Mouse (Mus musculus) forebrain, embryonic 16.5 days (tissue): ENCODE data around the gene Gm17332. TPM values are rescaled to one million over a fixed set of nuclear protein-coding genes. Genes with fewer than 3 reads are reported as not detected.

Experiments used
- ATAC-seq: fragments of 200-750 bp; cut with Nextera tagmentation; 2 replicates; pipeline ENCODE4 v1.8.0; 2017; ENCODE audit warnings: mild to moderate bottlenecking, moderate library complexity
- H3K27ac ChIP-seq: fragments of 300-500 bp; sonication (generic); 2 replicates; pipeline ENCODE4 v1.5.1; 2014; ENCODE audit warnings: low read length, control low read depth
- H3K27me3 ChIP-seq: fragments of 300-500 bp; sonication (generic); replicated peaks from 2 replicates; pipeline ENCODE4 v1.6.1; 2014; ENCODE audit warnings: low read length; ENCODE audit not compliant: control insufficient read depth, insufficient read depth
- H3K36me3 ChIP-seq: fragments of 300-500 bp; sonication (generic); 2 replicates; pipeline ENCODE4 v1.6.1; 2014; ENCODE audit not compliant: control insufficient read depth, insufficient read depth
- H3K4me1 ChIP-seq: fragments of 300-500 bp; sonication (generic); replicated peaks from 2 replicates; pipeline ENCODE4 v1.6.1; 2014; ENCODE audit warnings: low read length; ENCODE audit not compliant: control insufficient read depth, insufficient read depth
- H3K4me2 ChIP-seq: fragments of 300-500 bp; sonication (generic); 2 replicates; pipeline ENCODE4 v1.6.1; 2014; ENCODE audit warnings: mild to moderate bottlenecking, low read length, control low read depth
- H3K4me3 ChIP-seq: fragments of 300-500 bp; sonication (generic); replicated peaks from 2 replicates; pipeline ENCODE4 v1.5.1; 2014; ENCODE audit warnings: mild to moderate bottlenecking, low read length, control low read depth
- H3K9ac ChIP-seq: fragments of 300-500 bp; sonication (generic); replicated peaks from 2 replicates; pipeline ENCODE4 v1.6.1; 2014; ENCODE audit warnings: low read depth, low read length, control low read depth
- H3K9me3 ChIP-seq: fragments of 300-500 bp; sonication (generic); 2 replicates; pipeline ENCODE4 v1.6.1; 2016; ENCODE audit warnings: low read length; ENCODE audit not compliant: control insufficient read depth
- WGBS: fragments of 180-500 bp; shearing (Covaris S2); extraction: QIAGEN DNeasy Blood & Tissue Kit; methylation state at CpG from one replicate; pipeline ENCODE4 v1.1.7; 2014; 5-methylcytosine and 5-hydroxymethylcytosine counted together
- polyA plus RNA-seq: library from polyadenylated mRNA; unstranded; fragments of >200 nt; fragmentation: Nextera tagmentation; extraction: Ambion mirVana; gene quantifications from 2 replicates; pipeline ENCODE4 v1.2.1, GENCODE M21; 2015

Gene Gm17332
- polyA plus RNA-seq, result not detected in 2 replicates

DNA sequence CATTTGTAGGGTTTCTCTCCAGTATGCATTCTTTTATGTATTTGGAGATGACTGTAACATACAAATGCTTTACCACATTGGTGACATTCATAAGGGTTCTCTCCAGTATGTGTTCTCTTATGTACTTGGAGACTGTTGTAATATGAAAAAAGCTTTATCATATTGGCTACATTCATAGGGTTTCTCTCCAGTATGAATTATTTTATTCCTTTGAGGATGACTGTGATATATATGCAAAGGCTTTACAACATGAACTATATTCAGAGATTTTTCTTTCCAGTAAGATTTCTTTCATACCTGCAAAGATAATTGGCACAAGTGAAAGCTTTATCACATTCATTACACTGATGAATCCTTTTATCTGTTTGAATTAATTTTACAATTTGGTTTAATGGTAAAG lies at the start of gene Gm17332:
Gene Gm17332, minus strand, starts transcription at position 101 of the 400 bp plus-strand sequence.
- Histone ChIP-seq H3K9me3 (no peaks in the 10 kb centered on the region), H3K4me2 (no peak within 1 kb of the TSS), H3K36me3 (no peaks in the 10 kb centered on the region), H3K9ac (no peak within 1 kb of the TSS), H3K27me3 (no peaks in the 10 kb centered on the region), H3K4me3 (no peak within 1 kb of the TSS), H3K27ac (no peak within 1 kb of the TSS), H3K4me1 (no peaks in the 10 kb centered on the region)
- no peak for ATAC-seq

DNA sequence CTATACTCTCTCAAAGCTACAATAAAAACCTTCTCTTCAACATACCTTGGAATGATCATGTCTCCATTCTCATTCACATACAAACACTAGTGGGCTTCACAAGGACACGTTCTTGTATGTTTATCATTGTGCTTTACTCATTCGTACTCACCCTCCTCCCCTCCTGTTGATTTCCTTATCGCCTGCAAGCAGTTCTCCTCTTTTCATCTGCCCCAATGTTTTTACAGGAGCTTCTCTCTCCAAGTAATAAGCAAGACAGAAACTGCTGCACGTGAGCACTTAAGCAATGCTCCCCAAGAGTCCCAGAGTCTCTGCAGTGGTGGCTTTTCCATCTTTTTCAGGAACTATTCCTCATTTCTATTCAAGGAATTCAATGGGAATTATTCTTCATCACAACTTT lies 47.7 kb upstream of the Gm17332 start:
- ATAC-seq, result no peak

DNA sequence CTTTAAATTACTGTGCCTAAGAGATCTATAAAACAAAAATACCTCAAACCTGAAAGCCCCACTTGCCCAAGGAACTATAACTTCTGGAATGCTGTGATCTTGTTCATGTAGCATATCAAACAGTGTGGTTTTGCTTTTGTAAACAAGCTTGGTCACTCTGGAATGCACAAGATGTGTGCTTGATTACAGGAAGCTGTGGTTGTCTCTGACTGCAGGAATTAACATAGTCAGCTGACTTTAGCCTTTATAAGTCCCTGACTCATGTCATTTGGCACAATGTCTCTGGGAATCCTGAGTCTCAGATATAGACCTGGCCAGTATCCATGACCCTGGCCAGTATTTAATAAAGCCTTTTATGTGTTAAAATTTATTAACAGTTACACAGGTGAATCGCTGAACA lies 43.1 kb upstream of the Gm17332 start:
- Histone ChIP-seq H3K4me1 (no peaks in the 10 kb centered on the region), H3K4me2 (no peak overlapping the region), H3K27ac (no peak overlapping the region), H3K9me3 (no peaks in the 10 kb centered on the region), H3K4me3 (no peak overlapping the region), H3K27me3 (no peaks in the 10 kb centered on the region), H3K9ac (no peak overlapping the region), H3K36me3 (no peaks in the 10 kb centered on the region)
- 95% methylated on average over 1 of the region's 1 CpGs for WGBS
- no peak for ATAC-seq

More for the DNA sequence above, 47.7 kb upstream of the Gm17332 start:
- Histone ChIP-seq H3K9ac (no peak overlapping the region), H3K9me3 (no peaks in the 10 kb centered on the region), H3K4me2 (no peak overlapping the region), H3K4me1 (no peaks in the 10 kb centered on the region), H3K27me3 (no peaks in the 10 kb centered on the region), H3K36me3 (no peaks in the 10 kb centered on the region), H3K4me3 (no peak overlapping the region), H3K27ac (no peak overlapping the region)
- whole genome bisulfite sequencing, result 78% methylated on average over 4 of the region's 4 CpGs

DNA sequence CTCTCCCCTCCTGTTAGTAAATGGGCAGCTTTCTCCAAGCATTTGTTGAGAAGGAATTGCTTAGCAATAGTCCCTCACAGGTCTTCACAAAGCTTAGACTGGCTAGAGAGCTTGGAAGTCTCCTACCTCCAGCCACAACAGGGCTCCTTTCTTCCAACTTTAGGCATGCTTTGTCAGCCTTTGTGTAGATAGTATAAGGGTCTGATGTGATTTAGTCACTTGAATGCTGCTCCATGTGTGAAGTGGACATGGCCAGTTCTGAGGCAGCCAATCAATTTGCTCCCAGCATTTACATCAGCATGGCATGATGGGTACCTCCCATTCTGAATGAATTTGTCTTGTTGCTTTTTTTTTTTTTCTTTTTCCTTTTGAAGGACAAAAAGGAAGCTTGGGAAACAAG lies 35.7 kb upstream of the Gm17332 start:
- peak; percentile 80 for ATAC-seq
- Histone ChIP-seq H3K9me3 (no peaks in the 10 kb centered on the region), H3K4me3 (no peak overlapping the region), H3K4me1 (no peaks in the 10 kb centered on the region), H3K9ac (no peak overlapping the region), H3K27me3 (no peaks in the 10 kb centered on the region), H3K27ac (no peak overlapping the region), H3K4me2 (no peak overlapping the region), H3K36me3 (no peaks in the 10 kb centered on the region)

DNA sequence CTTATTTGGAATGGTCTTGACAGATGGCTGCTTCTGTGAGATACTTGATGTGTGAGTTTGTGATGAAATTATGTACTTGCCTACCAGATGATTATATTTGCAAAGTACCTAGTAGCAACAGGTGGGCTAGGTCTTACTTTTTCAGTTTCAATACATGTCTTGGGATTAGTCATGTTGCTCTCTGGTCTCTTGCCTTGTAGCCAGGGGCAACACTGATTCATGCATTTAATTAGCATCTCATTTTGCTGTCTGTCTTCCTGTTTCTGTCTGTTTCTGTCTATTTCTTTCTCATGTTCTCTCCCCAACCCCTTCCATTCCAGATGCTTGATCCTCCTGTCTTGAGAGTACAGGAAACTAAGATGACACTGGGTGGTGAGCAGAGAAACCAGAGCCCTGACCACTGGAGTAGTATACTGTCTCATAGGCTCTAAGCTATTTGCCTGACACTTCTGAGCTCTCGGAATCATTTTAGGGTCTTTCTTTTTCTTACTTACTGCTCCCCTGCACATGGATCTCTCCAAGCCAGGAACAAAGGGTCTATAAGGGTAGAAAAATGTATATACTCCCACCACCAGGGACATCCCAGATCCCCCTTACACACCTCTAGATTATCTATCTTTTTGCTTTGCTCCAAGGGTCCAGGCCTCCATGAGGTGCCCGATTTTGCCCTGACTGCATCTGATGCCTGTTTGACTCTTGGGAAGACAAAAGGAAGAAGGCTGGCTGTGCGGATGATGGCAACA lies 13.5 kb upstream of the Gm17332 start:
- Histone ChIP-seq H3K36me3 (no peaks in the 10 kb centered on the region), H3K27ac (no peak overlapping the region), H3K9ac (no peak overlapping the region), H3K9me3 (no peaks in the 10 kb centered on the region), H3K4me1 (peaks cover 5% of the 10 kb centered on the region; the same call in 1 of the 2 replicates), H3K4me3 (no peak overlapping the region), H3K27me3 (no peaks in the 10 kb centered on the region), H3K4me2 (no peak overlapping the region)
- ATAC-seq, result no peak
- WGBS, result 84% methylated on average over 3 of the region's 3 CpGs

DNA sequence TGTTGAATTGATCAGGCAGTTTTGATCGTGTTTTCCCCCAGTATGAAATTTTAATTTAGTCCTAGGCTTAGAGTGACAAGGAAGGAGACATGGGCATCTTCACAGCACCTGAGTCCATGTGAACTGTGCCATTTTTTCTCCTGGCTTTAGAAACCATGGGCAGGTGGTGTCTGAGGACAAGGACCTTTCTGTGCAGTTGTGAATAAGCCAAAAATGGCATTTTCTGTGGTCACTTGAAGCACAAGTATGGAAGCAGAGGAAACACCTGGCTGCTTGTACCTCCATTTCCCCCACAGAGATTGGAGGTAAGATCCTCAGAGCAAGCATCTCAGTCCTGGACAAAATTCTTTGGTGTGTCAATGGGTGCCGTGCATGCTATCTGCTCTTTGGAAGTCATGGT lies 12.5 kb upstream of the Gm17332 start:
- no peaks in the 10 kb centered on the region for H3K9me3 ChIP-seq
- no peak for ATAC-seq
- H3K27me3 ChIP-seq, result no peaks in the 10 kb centered on the region
- no peak overlapping the region for H3K27ac ChIP-seq
- H3K4me3 ChIP-seq, result no peak overlapping the region
- H3K4me1 ChIP-seq, result peaks cover 5% of the 10 kb centered on the region; the same call in 1 of the 2 replicates
- H3K36me3 ChIP-seq, result no peaks in the 10 kb centered on the region
- no peak overlapping the region for H3K9ac ChIP-seq
- no peak overlapping the region for H3K4me2 ChIP-seq
- 94% methylated on average over 2 of the region's 2 CpGs for WGBS

DNA sequence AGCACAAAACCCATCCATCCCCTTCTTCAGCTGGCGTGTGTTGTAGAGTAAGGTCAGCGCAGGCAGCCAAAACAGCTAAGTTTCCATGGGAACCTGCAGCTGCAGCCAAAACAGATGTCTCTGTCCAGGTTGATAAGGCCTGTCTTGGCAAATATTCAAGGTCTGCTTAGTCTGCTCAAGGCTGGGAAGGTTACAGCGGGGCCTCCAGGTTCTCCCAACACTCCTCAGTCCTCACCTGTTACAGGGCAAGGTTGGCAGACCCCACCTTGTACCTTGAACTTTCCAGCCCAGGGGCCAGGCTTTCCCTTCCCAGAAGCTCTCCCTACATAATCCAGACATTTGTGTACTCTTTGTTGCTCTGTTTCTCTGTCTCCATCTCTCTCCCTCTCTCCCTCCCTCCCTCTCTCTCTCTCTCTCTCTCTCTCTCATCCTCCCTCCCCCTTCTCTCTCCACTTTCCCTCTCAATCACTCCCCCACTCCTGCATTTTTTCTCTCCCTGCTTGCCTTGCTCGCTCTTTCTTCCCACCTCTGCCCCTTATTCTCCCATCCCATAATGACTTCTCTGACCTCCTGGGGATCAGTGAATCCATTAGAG lies 12.1 kb downstream of the Gm17332 start:
- peak overlapping the region; percentile 52 for H3K4me3 ChIP-seq
- WGBS, result 18% methylated on average over 4 of the region's 4 CpGs
- ATAC-seq, result peak; percentile 44; the same call in 1 of the 2 replicates
- H3K9me3 ChIP-seq, result no peaks in the 10 kb centered on the region
- peaks cover 7% of the 10 kb centered on the region; the same call in 1 of the 2 replicates for H3K4me1 ChIP-seq
- peak overlapping the region; percentile 64 for H3K4me2 ChIP-seq
- H3K36me3 ChIP-seq, result no peaks in the 10 kb centered on the region
- no peak overlapping the region for H3K27ac ChIP-seq
- no peak overlapping the region for H3K9ac ChIP-seq
- no peaks in the 10 kb centered on the region for H3K27me3 ChIP-seq

DNA sequence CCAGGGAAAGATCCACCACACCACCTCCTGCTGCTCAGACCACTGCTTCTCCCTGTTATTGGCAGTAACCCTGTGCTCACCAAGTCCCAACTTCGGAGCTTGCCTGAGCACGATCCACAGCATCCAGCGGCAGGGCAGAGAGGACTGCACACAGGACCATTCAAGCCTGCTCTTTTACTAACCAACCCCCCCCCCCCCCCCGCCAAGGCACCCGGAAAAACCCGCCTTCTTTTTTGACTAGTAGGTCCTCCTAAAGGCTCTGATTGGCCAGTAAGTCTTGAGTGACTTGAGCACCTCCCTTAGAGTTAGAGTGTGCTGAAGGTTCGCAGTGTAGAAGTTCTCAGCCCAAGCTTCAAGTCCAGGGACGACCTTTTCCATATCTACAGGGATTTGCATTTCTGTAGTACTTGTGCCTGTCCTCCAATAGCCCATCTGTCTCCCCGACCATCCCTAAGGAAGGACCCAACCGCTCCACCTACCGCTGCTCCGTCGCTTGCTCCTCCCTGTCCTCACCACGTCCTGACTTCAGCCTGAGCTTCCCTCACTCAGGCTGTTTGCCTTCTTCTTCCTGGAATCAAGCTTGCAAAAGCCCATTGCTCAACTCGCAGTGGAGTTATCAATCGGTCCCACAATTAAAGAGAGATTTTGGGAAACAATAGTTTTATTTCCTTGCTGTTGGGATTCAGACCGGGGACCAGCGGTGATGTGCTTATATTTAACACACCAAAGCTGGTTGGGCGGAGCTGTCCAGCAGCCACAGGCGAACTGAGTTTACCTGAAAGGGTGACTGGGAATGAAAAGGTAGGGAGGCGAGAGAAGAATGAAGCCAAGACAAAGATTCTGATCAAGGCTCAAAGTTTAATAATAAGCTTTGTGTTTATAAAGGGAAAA lies 12.9 kb downstream of the Gm17332 start:
- Histone ChIP-seq H3K4me1 (peaks cover 7% of the 10 kb centered on the region; the same call in 1 of the 2 replicates), H3K36me3 (no peaks in the 10 kb centered on the region), H3K27me3 (no peaks in the 10 kb centered on the region), H3K9me3 (no peaks in the 10 kb centered on the region), H3K9ac (peak overlapping the region; percentile 33; the same call in 1 of the 2 replicates), H3K27ac (no peak overlapping the region), H3K4me3 (peak overlapping the region; percentile 52), H3K4me2 (peak overlapping the region; percentile 64)
- peak; percentile 95 for ATAC-seq
- WGBS, result under 1% methylated on average over 20 of the region's 21 CpGs

DNA sequence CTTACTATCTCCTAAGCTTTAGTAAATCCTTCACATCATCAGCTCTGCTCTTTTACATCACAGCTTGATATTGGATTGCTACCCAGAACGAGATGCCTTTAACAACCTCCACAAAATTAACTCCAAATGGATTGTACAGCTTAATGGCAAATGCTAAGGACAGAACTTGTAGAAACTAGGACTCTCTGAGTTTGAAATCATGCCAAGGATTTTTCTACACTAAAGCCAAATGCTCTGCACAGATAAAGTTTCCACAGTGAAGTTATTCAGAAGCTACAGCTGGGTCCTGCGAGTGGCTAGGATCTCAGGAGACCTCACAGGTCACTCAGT lies 13.5 kb downstream of the Gm17332 start:
- Histone ChIP-seq H3K27me3 (no peaks in the 10 kb centered on the region), H3K4me3 (peak overlapping the region; percentile 52), H3K27ac (no peak overlapping the region), H3K4me2 (peak overlapping the region; percentile 64), H3K36me3 (no peaks in the 10 kb centered on the region), H3K9ac (no peak overlapping the region; the same call in 1 of the 2 replicates), H3K4me1 (peaks cover 7% of the 10 kb centered on the region; the same call in 1 of the 2 replicates), H3K9me3 (no peaks in the 10 kb centered on the region)
- WGBS, result 41% methylated on average over 2 of the region's 2 CpGs
- no peak for ATAC-seq
